Mouse (Mus musculus): Measurements from ENCODE around the gene Bhlha15. TPM values are rescaled to one million over a fixed set of nuclear protein-coding genes. Genes with fewer than 3 reads are reported as not detected.

The Bhlha15 gene
- 0.35 TPM for polyA plus RNA-seq (2014; fragmentation: Illumina TruSeq; extraction: RNeasy Lipid Tissue Mini Kit (QIAGEN cat#74804); ENCODE audit: low read depth, low replicate concordance)

DNA sequence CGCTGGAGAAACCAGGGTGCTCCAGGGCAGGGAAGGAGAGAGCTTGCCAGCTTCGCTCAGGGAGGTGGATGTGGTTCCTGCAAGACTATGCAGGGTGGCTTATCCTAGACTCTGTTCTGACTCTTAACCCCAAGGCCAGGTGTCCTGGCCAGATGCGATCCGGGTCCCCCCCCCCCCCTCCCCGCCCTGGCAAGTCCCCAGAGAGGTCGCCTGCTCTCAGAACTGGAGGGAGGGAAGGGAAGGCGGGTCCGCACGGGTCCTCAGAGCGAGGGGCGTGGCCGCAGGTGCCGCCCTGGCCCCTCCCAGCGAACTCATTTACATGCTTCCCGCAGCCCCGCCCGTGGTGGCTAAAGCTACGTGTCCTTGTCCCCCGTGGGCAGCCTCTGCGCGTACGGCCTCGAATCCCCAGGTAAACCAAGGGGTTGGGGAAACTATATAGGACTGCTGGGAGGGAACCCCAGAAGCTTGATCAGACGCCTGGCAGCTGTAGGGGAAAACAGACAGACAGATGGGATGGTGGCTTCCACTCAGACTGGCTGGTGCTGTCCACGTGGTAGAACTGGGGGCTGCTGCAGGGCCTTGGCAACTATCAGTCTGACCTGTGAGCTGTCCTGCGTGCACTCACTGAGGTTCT lies at the start of gene Bhlha15:
Gene Bhlha15 (plus strand): TSS at position 337 of the 634 bp plus-strand sequence.

DNA sequence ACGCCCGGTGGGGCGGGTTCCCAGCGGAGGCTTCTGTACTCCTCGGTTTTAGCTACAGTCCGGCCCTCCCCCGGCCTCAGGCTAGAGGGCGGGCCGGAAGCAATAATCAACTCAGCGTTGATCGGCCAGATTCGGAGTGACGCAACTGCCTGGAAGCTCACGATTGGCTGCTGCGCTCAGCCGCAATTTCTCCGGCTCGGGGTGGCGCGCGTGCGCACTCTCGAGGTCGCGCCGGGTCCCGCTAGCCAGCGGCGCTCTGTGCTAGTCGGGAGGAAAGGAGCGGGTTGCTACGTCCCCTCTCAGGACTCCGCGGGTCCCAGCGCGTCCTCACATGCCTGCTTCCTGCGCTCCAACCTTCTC lies 33.4 kb downstream of the Bhlha15 start, which contains the start of gene Tecpr1:
Gene Tecpr1 (minus strand): TSS at position 113 of the 360 bp plus-strand sequence.

Other genes with a start within 250 kb of the Bhlha15 start
- 183 TPM for gene Ccz1, start 175.4 kb upstream of the Bhlha15 start, polyA plus RNA-seq (2014; fragmentation: Illumina TruSeq; extraction: RNeasy Lipid Tissue Mini Kit (QIAGEN cat#74804); ENCODE audit: low read depth, low replicate concordance)
- not detected for gene Ocm, start 163.6 kb upstream of the Bhlha15 start, polyA plus RNA-seq (2014; fragmentation: Illumina TruSeq; extraction: RNeasy Lipid Tissue Mini Kit (QIAGEN cat#74804); ENCODE audit: low read depth, low replicate concordance)
- gene Lmtk2, start 89.8 kb upstream of the Bhlha15 start, polyA plus RNA-seq (2014; fragmentation: Illumina TruSeq; extraction: RNeasy Lipid Tissue Mini Kit (QIAGEN cat#74804); ENCODE audit: low read depth, low replicate concordance), result 14.5 TPM
- gene Tecpr1, start 33.3 kb downstream of the Bhlha15 start, polyA plus RNA-seq (2014; fragmentation: Illumina TruSeq; extraction: RNeasy Lipid Tissue Mini Kit (QIAGEN cat#74804); ENCODE audit: low read depth, low replicate concordance), result 2.5 TPM
- 126 TPM for gene Bri3, start 54.2 kb downstream of the Bhlha15 start, polyA plus RNA-seq (2014; fragmentation: Illumina TruSeq; extraction: RNeasy Lipid Tissue Mini Kit (QIAGEN cat#74804); ENCODE audit: low read depth, low replicate concordance)
- gene Baiap2l1, start 167.8 kb downstream of the Bhlha15 start, polyA plus RNA-seq (2014; fragmentation: Illumina TruSeq; extraction: RNeasy Lipid Tissue Mini Kit (QIAGEN cat#74804); ENCODE audit: low read depth, low replicate concordance), result 296 TPM

Measured in sigmoid colon, adult 10 weeks (tissue).